Mouse (Mus musculus) neutrophil, adult 5-6 weeks (primary cell): ENCODE data around the gene Klk7. TPM values are rescaled to one million over a fixed set of nuclear protein-coding genes. Genes with fewer than 3 reads are reported as not detected.

Source experiments
- ATAC-seq: fragments of 151-379, 151-347 bp; 2 replicates; pipeline ENCODE4 v1.8.0; 2017; ENCODE audit warnings: mild to moderate bottlenecking, moderate TSS enrichment; ENCODE audit not compliant: insufficient number of reproducible peaks, poor library complexity, low FRiP score, severe bottlenecking; ENCODE audit errors: extremely low read depth
- total RNA-seq: library from RNA; stranded (forward); fragments of 200-1000 nt; gene quantifications from 2 replicates; pipeline ENCODE4 v1.2.3, GENCODE M21; 2017

Klk7 gene
- total RNA-seq, 1 experiment from 2014 or later: not detected

DNA sequence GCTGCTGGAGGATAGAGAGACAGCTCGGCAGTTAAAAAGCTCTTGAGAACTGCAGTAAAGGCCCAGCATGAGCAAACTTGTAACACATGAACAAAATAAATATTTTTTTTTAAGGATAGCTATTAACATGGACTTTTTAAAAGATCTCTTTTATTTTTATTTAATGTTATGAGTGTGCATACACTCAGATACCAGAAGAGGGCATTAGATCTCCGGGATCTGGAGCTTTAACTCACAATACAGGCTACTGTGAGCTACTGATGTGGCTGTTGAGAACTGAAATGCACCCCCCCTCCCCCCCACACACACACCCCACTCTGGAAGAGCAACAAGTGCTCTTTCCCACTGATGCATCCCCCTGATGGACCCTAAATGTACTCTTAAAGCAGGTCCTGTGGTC is 21.8 kb upstream of the Klk7 start:
- ATAC-seq: no peak

DNA sequence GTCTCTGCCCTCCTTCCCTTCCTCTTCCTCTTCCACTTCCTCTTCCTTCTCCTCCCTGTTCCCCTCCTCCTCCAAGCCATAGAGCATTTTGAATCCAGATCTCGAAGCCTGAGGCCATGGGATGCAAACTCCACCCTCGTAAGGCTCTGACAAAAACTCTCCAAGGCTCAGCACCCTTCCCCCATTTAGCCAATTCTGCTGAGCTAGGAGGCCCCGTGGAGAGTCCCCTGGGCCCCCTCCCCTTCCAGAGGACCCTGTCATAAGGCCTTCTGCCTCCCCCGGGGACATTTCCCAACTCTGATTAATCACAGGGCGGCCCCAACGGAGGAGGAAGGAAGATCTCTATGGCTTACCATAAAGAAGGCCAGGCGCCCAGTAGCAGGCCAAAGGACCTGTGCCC is 19.5 kb upstream of the Klk7 start, which contains the start of gene Klk9:
TSS of gene Klk9 (plus strand) at position 301 of the 400 bp plus-strand sequence.
- no peak for ATAC-seq

DNA sequence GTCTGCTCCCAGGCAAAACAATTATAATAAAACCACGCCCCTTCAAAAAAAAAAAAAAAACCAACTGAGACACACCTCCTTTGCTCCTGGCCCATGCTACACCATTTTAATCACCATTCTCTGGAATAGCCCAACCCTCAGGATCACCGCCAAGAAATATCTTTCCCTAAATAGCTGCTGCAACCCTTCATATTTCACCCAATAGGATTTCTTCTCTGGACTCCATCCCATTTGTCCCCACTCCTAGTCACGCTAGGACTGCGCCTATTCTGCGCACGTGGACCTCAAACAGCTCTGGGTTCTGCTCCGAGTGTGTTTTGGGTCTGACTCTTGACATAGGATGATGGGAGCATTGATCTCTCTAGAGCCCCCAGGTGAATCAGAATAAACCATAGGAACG is 14.7 kb upstream of the Klk7 start:
- ATAC-seq: no peak

DNA sequence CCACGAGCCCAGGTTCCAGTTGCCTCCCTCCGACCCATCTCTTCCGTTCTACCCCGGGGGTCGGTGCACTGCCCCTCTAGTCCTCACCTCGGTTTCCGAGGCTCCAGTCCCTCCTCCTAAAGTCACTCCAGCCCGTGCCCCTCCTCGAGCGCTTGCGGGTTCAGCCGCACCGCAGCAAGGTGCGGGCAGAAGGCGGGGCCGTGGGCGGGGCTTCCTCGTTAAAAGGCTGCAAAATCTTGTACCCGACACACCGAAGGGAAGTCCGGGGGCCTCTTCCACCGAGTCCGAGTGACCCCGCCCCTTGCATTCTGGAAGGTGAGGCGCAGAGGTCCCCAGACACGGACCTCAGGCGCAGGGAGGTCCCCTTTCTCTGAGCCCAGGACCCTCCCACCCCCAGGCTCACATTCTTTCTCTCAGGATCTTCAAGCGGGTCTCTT is 13.7 kb upstream of the Klk7 start, which contains the start of gene Klk8:
TSS of gene Klk8 (plus strand) at position 245 of the 437 bp plus-strand sequence.
- ATAC-seq: no peak

DNA sequence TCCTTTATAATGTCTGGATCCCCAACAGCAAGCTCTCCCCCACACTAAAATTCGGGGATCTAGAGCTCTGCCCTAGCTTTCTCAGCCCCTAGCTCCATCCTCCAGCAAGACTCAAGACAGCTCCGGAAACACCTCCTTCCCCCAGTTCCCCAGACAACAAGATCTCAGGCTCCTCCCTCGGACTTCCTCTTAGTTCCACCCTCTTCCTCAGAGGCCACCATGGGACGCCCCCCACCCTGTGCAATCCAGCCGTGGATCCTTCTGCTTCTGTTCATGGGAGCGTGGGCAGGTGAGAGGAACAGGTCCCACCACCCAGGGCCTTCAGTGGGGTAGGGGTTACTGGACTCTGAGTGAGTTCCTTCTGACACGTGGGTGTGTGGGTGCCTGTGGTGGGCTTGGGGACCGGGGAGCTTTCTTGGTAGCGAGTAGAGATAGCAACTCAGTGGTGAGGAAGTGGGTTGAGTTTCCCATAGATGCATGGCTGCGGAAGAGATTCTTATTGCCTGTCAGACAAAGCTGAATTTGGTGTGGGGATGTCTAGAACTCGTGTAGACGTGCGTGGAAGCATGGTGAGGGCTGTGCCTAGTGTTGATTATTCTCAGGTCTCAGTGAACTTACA is 13.1 kb upstream of the Klk7 start:
- ATAC-seq: no peak

DNA sequence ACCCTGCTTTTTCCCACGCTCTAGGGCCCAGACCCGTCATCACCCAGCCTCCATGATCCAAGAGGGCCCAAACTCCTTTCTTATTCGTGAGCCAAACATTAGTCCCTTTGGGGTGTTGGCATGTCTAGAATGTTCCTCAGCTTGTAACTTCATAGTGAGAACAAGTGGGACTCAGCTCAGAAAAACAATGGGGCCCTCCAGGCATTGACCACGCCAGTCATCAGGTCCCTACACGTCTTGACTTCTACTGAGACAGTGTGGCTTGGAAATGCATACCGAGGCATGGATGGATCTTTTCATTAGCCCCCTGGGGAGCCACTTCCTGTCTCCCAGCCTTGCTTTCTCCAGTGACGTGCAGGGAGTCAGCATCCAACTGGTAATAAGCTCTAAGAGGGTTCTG is 11.2 kb upstream of the Klk7 start:
- ATAC-seq: no peak

DNA sequence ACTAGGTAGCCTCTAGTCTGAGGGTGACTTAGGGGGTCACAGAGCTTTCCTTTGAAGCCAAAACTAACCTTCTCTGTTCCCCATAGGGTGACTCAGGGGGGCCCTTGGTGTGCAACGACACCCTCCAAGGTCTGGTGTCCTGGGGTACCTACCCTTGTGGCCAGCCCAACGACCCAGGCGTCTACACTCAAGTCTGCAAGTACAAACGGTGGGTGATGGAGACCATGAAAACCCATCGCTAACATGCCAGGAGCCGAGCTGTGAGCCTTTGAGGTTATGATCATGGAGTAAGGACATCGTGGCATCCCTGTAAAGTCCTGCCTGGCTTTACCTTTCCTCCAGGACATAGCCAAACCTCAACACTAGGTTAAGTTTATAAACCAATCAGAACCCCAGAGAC is 4.1 kb downstream of the Klk7 start:
- no peak for ATAC-seq

DNA sequence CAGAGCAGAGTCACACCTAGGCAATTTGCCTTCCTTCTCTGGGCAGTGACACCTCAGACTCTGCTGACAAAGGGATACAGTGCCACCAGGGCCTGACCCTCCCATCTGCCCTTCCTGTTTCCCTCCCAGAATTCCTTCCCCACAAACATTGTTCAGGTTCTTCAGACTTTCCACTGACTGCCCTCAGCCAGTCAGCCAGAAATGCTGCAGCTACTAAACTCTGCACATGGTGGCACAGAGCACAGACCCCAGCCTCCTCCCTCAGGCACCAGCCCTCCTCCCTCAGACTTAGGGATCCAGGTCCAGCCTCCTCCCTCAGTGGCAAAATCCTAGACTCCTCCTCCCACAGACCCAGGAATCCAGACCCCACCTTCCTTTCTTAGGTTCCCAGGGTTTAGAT is 5.7 kb downstream of the Klk7 start:
- no peak for ATAC-seq

DNA sequence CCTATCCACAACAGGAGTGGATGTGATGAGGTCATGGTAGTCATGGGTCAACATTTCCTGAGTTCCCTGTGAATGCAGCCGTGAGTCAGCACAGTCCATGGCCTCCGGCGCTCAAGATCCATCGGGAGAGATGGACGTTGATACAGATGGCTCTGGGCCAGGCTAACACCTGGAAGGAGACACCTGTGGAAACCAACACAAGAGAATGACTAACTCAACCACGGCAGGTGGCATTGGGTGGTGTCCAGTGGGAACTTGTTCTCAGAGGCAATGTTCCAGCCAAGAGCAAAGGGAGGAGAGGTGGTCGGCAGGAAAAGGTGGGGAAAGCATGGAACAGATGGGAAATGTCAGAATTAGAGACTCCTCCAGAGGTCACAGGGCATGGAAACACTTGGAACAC is 10.5 kb downstream of the Klk7 start:
- no peak for ATAC-seq

DNA sequence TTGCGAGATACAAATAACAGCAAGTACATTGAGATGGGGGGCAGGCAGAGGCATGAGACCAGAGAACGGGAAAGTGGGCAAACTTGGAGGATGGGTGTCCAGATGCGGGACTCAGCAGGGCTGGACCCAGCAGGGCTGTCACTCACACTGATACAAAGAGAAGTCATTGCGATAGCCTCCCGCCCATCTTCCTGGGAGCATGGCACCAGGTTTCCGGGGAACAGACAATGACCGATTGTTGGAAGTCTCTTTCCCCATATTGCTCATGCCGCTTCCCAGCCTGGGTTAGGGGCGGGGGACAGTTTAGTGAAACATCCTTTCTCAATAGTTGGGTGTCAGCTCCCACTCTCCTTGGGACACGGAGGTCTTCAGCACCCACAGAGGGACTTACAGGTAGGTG is 13.1 kb downstream of the Klk7 start, which contains the start of gene Klk6:
TSS of gene Klk6 (plus strand) at position 301 of the 400 bp plus-strand sequence.
- no peak for ATAC-seq

DNA sequence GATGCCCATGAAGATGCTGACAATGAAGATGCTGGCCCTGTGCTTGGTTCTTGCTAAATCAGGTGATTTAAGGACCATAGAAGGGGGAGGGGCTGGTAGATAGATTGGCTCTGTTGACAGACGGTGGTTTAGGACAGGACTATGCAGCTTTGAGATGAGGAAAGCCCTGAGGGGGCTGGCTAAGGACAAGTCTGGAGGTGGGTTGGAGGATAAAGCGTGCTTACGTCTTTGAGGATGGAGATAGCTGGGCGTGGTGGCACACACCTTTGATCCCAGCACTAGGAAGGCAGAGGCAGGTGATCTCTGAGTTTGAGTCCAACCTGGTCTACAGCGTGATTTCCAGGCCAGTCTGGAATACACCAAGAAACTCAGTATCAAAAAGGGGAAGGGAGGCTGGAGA is 15.0 kb downstream of the Klk7 start:
- ATAC-seq: no peak

DNA sequence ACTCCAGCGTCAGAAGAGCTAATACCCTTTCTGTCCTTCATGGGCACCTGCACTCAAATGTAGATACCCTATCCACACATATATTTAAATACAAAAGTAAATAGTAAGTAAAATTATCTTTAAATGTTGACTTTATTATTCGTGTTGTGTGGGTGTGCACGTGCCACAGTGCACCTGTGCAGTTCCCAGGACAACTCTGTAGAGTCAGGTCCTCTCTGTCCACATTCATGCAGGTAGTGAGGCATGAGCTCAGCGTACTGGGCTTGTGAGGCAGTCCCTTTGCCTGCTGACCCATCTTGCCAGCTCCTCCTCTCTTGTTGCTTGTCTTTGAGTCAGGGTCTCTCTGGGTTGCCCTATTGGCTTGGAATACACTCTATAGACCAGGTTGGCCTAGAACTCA is 16.6 kb downstream of the Klk7 start:
- no peak for ATAC-seq

DNA sequence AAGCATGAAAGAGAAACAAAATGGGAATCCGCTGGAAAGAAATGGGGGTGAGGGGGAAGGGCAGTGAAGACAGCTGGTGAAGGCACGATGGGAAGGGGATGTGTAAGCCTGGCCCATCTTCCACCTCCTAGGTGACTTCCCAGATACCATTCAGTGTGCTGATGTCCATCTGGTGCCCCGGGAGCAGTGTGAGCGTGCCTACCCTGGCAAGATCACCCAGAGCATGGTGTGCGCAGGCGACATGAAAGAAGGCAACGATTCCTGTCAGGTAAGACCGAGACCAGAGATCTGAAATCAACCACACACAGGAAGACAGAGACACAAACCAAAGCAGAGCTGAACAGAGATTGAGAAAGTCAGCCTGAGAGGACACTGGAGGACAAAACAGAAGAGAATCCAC is 17.9 kb downstream of the Klk7 start:
- ATAC-seq: no peak

DNA sequence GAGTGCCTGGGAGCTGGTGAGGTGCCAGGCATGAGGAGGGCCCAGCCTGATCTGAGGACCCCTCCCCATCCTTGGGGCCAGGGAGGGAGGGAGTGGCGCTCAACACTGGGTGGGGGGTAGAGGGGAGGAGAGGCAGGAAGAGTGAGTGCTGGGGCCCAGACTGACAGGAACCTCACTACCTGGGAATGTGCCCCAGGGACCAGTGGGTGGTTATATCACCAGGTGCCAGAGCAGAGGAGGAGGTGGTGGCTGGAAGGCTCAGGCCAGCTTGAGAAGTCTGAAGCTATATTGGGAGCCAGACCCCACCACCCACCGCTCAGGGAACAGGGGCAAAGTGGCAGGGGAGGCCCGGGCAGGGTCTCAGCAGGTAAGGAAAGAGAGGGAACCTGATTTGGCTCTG is 30.6 kb downstream of the Klk7 start, which contains the start of gene Klk5:
TSS of gene Klk5 (plus strand) at position 271 of the 400 bp plus-strand sequence.
- no peak for ATAC-seq

DNA sequence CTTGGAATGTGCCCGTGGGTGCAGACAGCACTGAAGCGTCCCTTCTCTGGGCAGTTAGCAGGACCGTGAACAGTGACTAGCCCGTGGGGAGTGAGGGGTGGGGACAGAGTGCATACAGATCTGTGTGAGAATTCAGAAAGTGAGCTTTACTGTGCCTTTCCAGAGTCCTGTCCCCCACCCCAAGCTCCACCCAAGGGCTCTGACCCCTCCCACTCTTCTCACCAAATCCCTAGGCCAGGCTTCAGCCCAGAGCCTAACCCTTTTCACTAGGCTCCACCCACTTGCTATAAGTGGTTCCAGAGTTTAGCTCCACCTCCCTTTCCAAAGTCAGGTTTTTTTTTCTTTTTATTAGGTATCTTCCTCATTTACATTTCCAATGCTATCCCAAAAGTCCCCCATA is 32.7 kb downstream of the Klk7 start:
- ATAC-seq: no peak

DNA sequence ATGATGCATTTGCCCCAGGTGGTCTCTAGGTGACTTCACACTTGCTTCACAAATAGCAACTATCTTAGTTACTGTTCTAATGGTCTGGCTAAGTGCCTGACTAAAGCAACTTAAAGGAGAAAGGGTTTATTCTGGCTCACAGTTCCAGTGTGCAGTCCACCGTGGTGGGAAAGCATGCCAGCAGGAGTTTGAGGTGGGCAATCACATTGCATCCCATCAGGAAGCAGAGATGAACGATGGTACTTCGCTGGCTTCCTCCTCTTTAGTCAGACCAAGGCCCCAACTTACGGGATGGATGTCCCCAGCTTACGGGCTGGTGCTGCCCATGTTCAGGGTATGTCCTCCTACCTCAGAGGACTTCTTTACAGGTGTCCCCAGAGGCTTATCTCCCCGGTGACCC is 40.5 kb downstream of the Klk7 start:
- ATAC-seq: no peak

DNA sequence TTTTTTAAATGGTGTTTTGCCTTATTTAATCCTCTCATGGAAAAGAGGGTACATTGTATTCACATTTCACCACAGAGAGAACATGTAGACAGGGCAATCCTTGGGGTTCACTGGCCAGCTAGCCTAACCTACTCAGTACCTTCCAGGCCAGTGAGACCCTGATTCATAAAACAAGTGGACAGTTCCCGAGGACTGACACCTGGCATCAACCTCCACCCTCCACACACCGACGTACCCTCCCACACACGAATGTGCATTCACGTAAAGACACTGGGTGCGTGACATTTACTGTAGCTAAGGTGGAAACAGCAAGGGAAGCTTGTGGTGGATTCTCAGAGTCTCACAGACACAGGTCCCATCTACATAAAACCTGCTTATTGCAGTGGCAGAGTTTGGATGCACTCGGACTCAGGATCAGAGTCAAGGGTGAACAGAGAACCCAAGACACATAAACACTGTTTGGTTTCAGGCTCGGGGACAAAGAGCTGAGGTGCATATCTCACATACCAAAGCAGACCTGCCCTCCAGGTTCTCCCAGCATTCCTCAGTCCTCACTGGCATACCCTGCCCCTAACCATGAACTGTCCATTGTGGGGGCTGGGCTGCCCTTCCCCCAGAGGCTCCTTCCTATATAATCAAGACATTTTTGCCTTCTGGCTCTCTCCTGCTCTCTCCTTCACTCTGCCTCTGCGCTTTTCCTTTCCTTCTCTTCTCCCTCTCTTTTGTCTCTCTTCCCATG is 43.7 kb downstream of the Klk7 start:
- no peak for ATAC-seq

DNA sequence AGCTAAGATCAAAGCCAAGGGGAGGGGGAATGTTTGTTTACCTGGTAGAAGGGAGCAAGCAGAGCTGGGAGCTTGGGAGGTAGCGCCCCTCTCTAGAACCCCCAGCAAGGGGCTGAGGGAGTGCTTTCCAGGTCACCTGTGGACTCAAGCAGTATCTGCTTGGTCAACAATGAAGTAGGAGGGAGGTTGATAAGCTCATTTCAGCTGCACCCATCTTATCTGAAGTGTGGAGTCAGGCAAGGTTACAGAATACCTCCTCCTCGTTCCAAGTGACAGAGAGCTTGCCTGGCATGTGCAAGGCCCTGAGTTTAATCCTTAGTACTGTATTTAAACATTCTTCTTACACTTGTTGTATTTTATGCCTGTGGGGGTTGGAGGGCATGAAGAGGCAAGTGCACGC is 44.6 kb downstream of the Klk7 start:
- ATAC-seq: no peak

DNA sequence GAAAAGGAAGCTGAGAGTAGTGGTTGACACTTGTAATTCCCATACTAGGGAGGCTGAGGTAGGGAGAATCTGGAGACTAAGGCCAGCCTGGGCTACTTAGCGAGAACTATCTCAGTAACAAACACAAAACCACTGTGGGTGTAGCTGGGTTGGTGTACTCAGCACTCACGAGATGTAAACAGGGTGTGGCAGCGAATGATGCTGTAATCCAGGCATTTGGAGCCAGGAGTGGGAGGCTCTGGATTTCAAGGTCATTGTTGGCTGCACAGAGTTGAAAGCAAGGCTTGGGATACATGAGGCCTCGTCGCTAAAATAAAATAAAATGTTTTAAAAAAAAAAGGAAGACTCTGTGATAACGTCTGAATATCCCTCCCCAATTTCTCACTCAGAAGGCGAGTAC is 45.2 kb downstream of the Klk7 start:
- no peak for ATAC-seq

DNA sequence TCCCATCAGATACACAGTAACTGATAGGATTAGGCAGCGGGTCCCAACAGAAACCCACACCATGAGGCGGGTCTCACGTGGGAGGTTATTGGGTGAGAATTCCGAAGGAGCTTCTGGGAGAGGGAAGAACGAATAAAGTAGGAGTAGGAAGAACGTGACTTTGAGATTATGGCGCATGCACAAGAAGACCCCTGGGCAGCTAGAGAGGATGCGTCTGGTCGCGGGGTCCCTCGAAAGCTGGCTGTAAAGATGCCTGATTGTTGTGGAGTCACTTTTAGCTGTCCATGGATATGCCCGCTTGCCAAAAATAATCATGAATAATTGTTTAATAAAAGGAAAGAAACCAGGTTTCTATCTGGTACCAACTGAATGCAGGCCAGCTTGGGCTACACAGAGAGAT is 46.4 kb downstream of the Klk7 start:
- no peak for ATAC-seq
